Mouse (Mus musculus): ENCODE results near the gene Prc1.

DNA sequence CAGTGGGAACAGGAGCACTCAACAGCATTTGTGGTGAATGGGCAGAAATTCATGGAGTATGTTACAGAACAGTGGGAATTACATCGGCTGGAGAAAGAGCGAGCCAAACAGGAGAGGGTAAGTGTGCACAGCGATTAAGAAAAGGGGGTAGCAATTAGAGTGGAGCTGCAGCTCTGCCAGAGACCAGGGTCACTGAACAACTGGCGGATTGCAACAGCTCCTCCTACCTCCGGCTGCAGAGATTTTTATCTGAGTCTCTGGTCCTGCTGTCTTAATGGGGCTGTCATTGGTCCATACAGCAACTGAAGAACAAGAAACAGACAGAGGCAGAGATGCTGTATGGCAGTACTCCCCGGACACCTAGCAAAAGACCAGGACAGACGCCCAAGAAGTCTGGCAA is 16.5 kb downstream of the Prc1 start:
- TF ChIP-seq CTCF (IDR thresholded peaks at IDR 0.05; ENCODE audit: low read depth) (no peak), EP300 (IDR thresholded peaks at IDR 0.05; ENCODE audit: low read depth) (no peak)

Data from liver, embryonic 14.5 days (tissue).